Mouse (Mus musculus): ENCODE data around the gene Olfr1420.
"Not testable (repeated sequence)": the region's sequence is repeated elsewhere in the genome, so short reads cannot be mapped to it uniquely, and the experiment has no call there.

The Olfr1420 gene

DNA sequence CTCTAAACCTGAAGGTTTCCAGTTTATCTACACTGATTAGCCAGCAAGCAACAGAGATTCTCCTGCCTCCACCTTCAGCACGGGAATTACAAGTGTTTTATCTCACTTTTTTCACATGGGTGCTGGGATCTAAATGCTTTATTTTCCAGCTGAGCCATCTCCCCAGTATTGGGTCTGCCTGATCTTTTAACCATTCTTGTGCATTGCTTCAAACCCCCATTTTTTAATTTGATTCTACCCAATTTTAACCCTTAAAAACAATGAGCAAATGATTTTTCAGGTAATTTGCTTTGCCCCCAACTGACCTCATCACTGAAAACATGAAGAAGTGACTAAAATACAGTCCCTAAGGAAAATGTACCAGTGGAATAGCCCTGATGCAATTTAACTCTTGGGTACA is at the start of gene Olfr1420:
Gene Olfr1420, plus strand, starts transcription at position 301 of the 400 bp plus-strand sequence.
- no peak for DNase-seq

DNA sequence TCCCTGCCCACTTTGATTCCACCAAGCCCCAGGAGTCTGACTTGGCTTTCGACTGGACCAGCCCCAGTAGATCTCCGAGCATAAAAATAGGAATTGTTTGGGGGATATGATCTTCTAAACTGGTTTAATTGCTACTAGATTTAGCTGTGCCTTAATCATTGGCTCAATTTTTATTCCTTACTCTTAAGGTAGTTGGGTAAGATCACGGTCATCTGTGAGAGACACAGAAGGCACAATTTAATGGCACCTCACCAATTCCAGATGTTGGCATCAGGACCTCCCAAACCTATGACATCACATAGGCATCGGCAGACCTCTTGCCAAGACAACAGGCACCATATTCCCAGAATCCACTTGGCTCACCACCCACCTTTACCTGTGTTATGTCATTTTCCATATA is 47.2 kb upstream of the Olfr1420 start, which contains the start of gene Olfr1417:
Gene Olfr1417, minus strand, starts transcription at position 101 of the 400 bp plus-strand sequence.
- no peak for DNase-seq

DNA sequence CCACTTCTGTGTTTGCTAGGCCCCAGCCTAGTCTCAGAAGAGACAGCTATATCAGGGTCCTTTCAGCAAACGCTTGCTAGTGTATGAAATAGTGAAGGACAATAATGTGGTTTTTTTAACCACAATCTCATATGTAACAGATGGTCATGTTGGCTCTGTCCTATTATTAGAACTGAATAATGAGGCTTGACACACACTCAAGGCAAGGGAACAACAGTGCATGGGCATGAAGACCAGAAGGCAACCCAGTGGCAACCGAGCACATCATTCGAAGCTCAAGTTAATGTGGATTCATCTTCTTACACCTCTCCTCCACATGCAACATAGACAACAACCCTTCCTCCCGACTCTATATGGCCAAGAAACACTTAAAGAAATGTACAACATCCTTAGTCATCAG is 40.0 kb upstream of the Olfr1420 start:
- no peak for DNase-seq

DNA sequence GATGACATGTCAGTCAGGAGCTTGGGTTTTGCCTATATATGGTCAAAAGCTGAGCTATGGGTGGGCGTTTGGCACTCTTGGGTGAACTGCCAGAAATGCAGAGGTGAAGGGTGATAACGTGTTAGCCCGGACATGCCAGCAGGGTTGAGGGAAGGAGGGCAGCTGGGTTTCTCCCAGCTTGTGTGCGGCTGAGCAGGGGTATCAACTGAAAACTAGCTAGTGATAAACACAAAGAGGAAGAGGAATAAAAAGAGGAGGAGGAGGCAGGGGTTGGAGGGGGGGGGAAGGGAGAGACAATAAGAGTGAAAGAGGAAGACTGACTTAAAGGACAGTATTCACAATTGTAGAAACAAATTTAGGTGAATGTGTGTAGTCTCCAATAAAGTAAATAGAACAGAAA is 33.7 kb upstream of the Olfr1420 start:
- DNase-seq = no peak

DNA sequence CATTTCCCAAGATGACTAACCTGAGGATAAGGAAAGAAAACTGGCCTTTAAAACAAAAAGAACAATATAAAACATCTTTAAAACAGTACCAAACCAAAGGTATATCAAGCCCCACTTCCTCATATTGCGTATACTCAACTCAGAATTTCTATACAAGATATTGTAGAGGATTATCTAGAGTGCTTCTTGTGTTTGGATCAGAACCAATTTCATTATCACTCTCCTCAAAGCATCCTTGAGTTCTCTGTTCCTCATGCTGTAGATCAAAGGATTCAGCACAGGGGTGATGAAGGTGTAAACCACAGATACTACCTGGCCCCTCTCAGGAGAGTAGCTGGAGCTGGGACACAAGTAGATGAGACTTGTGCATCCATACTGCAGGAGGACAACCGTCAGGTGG is 31.5 kb upstream of the Olfr1420 start:
- no peak for DNase-seq

DNA sequence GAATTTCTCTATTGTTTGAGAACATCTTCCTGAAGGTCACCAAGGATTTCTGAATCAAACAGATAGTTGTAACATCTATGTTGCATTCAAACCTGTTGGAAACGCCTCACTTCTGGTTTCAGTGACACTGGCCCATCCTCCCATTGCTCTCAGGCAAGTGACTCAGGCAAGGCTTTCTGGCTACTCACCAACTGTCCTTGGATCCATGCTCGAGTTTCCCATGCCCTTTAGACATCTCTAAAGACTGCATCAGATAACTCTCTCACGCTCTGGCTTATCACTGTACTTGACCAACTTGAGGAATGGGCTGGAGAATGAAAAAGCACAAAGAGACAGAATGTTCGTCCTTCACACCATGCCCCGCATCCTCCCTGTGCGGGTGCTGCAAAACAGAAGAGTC is 29.9 kb upstream of the Olfr1420 start:
- DNase-seq = no peak

DNA sequence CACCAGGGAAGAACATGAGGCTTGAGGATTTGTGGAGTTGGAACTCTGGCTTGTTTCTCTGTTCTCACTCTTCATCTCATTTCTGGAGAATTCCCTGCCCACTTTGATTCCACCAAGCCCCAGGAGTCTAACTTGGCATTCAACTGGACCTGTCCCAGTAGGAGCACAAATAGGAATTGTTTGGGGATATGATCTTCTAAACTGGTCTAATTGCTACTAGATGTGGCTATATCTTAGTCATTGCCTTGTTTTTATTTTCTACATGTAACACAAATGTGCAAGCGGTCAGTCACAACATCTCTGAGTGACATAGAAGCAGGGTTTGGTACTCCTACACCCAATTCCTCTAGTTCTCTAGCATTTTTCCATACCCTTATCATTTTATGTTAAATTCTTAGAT is 25.4 kb upstream of the Olfr1420 start, which contains the start of gene Olfr1418:
Gene Olfr1418, minus strand, starts transcription at position 101 of the 400 bp plus-strand sequence.
- no peak for DNase-seq

DNA sequence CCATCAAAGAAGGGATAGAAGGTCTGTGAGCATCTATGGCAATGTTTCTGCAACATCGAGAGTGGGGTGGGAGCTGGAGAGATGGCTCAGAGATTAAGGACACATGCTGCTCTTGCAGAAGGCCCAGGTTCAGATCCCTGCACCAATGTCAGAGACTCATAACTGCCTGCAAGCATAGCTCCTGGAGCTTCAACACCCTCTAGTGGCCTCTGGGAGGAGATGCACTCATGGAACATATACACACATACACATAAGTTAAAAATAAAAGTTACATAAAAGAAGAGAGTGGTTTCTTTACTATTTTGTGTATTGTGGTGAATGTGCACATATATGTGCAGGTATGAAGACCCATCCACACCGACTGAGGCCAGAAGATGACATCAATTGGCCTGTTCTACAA is 18.5 kb upstream of the Olfr1420 start:
- DNase-seq = no peak

DNA sequence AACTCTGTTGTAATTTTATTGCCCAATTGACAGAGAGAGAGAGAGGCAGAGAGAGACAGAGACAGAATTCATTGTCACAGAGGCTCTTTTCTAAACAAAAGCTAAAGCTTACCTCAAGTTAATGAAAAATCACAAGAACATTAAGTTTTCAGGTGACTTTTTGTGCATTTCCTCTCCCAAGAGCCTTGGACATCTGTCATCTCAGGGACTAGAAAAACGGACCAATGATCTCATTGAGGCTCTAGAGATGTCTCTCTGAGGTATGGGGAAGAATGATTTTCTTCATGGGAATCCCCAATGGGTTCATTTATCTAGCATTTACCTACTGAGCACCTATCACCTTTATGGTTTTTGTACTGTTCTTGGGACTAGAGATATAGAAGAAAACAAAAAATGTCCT is 11.4 kb upstream of the Olfr1420 start, which contains the start of gene Olfr1419:
Gene Olfr1419, minus strand, starts transcription at position 101 of the 400 bp plus-strand sequence.
- DNase-seq = no peak

DNA sequence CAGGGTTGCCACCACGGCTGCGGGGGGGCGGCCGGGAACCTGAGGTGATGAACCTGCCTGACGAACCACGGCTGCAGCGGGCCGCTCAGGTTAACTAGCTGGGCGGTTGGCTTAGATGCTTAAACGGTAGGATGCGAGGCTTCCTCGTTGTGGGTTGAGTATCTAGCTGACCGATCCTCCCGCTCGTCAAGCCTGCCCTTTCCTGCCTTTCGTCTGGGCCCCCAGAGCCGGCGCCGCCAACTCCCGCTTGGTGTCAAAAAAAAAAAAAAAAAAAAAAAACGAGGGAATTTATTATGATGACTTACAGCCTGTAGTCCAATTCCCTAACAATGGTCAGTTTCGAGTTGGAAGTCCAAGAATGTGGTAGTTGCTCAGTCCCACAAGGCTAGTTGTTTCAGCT is 8.0 kb upstream of the Olfr1420 start:
- not testable (repeated sequence) for DNase-seq

DNA sequence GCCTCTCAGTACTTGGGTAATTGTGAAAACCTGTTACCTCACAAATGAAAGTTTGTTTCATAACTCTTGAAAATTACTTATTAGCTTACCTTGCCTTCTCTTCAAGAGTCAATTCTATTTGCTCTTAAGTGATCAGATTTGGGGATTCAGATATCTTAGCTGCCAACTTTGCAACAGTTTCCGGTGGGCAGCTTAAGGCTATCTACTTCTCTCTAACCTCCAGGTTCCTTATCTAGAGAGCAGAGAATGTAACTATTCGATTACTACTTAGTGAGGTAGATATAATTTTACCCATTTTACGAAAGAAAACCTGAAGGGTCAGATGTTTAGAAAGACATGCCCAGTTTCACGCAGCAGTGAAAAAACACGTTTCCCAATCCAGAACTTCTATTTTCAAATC is 24.7 kb downstream of the Olfr1420 start:
- DNase-seq = no peak

DNA sequence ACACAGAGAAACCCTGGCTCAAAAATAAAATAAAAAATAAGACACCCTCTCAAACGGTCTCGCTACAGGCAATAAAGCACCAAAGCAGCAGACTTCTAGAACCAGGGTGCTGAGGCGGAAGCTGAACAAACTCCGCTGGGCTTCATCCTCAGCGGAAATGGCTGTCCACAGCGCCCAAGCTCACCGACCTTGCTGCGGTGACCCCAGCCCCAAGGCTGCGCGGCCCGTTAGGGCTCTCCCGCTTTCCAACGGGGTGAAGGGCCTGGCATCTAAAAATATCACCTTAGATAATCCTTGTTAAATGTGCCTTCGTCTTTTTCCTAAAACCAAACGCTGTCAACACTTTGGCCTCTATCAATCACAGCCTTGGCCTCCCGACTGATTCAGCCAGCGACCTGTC is 25.2 kb downstream of the Olfr1420 start:
- peak; percentile 43 for DNase-seq

DNA sequence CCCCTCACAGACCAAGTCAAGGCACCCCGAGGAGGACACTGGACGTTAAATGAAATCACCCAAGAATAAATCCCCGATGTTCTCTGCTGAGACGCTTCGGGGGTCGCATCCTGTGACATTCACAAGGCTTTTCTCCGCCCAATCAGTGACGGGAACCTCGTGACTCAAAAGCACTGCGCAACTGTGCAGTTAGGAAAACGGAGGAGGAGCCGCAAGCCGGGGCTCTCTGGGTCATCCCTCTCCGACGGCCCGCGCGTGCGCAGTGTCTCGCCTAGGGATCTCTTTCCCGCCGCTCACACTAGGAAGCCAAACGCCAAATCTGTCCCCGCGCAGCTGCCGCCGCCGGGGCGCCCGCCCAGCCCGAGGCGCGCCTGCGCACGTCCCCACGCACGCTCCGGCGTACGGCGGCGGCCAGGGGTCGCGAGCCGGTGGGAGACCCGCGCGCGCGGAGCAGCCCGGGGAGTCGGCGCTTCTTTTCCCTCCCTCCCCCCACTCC is 25.7 kb downstream of the Olfr1420 start, which contains the start of gene Patl1:
Gene Patl1, plus strand, starts transcription at position 363 of the 496 bp plus-strand sequence.
- DNase-seq = peak; percentile 99

DNA sequence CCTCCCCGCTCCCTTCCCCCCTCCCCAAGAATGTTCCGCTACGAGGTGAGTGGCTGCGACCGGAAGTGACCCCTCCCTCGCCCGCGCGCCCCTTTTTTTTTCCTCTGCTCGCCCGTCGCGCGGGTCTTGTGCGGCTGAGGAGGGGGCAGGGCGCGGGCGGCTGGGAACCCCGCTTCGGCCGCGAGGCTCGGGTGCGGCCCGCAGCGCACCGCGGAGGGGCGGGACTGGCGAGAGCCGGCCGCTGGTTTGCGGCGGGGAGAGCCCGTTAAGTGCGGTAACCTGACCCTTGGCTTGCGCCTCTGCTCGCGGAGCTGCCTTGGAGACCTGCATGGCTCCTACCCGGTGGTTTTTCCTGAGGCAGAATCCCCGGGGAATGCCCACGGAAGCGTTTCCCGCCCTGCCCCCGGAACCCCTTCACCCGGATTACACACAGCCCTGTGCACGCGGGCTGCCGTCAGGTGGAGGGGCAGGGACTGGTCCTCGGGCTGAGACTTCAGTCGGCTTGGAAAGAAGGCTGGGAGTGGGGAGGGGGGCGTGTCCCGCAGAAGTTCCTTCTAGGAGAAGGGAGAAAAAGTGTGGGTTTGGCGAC is 26.3 kb downstream of the Olfr1420 start:
- DNase-seq = peak; percentile 63

DNA sequence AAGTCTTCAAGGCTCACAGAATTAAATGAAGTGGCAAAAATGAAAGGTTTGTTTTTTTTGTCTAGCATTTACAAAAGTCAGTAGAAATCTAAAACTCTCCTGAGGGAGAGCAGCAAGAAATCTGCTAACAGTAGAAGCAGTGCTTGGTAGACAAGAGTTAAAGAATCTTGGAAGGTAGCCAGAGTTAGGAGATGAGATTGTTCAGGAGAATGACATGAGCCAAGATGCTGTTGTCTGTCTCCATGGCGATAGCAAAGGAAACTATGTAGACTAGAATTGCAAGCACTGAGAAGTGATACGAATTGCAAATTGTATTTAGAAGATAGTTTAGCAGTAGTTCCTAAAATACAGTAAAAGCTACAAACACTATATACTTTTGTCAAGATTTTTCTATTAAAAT is 29.4 kb downstream of the Olfr1420 start:
- no peak for DNase-seq

DNA sequence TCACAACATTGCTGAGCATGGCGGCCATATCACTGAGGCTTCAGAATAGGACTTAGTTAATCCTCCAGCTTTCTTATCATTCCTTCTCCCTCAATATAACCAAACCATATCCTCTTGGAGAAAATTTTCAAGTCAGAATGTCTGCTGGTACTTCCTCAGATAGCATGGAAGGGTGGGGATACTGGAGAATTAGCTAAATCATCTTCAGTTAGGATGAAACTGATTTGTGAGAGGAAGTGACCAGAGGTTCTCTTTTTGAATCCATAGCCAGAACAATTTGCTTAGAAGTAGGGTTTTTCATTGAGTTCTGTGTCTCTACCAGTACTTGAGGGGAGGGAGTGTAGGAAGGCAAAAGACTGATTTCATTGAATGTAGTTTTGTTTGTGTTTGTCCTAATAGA is 35.7 kb downstream of the Olfr1420 start:
- DNase-seq = no peak

DNA sequence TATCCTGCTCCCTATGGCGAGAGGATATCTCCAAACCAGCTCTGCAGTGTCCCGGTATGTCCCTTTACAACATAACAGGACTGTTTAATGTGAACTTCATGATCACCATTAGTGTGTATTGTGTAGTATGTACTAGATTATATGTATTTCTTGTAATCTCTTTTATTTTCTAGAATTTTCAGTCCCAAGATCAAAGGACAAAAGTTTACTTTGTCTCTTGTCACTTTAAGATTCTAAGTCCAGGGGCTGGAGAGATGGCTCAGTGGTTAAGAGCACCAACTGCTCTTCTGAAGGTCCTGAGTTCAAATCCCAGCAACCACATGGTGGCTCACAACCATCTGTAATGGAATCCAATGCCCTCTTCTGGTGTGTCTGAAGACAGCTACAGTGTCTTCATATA is 36.1 kb downstream of the Olfr1420 start:
- not testable (repeated sequence) for DNase-seq

DNA sequence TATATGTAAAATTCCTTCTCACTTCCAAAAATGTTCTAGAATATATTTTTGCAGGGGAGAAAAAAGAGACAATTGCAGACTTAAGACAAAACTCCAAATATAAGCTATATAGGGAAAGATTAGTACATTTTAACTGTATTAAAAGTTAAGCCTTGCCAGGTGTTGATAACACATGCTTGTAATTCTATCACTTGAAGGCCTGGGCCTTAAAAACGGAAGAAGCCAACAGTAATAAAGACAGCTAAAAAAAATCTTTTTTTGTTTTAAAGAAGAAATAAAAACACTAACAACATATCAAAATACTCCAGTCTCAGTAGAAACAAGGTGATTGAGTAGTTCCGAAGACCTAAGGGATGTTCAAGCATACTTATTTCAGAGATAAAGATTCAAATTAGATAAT is 40.0 kb downstream of the Olfr1420 start:
- no peak for DNase-seq

DNA sequence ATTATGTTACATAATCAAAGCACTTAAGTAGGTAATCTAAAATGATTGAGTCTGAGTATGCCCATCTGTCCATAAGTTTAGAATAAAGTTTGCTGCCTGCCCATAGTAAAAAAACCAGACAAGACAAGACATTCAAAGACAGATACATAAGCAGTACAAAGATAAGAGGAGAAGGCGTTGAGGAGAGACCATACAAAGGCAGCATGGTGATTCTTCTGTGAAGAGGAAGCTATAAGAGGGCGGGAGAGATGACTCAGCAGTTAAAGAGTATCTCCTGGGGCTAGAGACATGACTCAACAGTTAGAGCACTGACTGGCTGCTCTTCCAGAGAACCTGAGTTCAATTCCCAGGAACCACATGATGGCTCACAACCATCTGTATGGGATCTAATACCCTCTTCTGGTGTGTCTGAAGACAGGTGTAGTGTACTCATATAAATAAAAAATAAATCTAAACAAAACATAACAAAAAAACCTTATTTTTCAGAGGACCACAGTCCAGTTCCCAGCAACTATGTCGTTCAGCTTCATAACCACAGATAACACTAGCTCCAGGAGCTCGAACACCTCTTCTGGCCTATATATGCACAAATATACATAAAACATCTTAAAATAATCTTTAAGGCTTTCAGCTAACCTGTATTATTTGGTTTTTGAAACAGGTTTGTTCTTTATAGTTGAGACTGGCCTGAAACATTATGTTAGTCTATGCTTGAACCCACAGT is 41.8 kb downstream of the Olfr1420 start:
- no peak for DNase-seq

DNA sequence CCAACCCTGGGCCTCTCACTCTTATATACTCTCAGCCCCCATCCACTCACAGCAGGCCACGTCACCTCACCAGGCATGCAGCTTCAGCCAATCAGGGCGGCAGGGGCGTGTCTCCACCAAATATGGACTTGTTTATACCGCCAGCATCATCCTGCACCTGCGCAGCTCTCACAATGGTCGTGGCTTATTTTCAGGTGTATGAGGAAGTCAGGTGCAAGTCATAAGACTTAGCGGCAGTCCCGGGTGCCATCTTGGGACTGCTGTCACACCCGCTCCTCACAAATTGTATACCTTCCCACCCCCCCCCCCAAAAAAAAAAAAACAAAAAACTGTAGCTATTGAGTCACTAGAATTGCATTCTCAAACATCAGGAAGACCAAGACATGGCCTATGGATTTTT is 60.1 kb downstream of the Olfr1420 start:
- not testable (repeated sequence) for DNase-seq

Data from thymus, postnatal 14 days (tissue).